Mouse (Mus musculus) embryo, embryonic 11 days (tissue): ENCODE results near the gene Itpr1.

Experiments used
- DNase-seq: peaks from one replicate; pipeline ENCODE4 v3.0.0-alpha.2; 2015

Itpr1 gene

DNA sequence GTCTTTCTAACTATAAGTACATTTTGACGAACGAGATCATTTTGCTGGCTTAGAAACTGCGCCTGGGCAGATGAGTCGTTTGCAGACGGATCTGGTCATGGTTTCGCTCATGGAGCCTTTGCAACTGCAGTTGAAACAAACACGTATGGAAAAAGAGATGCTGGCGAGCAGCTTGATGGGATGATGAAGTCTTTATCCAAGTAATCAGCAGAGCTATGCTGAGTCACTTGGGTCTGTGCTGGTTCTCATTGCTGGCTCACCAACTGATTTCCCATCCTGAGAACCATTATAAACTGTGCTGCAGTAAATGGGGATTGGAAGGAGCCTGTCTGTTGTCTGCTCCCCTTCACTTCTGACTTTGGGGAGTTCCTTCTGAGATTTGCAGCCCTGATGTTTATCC is 31.7 kb downstream of the Itpr1 start:
- no peak for DNase-seq

DNA sequence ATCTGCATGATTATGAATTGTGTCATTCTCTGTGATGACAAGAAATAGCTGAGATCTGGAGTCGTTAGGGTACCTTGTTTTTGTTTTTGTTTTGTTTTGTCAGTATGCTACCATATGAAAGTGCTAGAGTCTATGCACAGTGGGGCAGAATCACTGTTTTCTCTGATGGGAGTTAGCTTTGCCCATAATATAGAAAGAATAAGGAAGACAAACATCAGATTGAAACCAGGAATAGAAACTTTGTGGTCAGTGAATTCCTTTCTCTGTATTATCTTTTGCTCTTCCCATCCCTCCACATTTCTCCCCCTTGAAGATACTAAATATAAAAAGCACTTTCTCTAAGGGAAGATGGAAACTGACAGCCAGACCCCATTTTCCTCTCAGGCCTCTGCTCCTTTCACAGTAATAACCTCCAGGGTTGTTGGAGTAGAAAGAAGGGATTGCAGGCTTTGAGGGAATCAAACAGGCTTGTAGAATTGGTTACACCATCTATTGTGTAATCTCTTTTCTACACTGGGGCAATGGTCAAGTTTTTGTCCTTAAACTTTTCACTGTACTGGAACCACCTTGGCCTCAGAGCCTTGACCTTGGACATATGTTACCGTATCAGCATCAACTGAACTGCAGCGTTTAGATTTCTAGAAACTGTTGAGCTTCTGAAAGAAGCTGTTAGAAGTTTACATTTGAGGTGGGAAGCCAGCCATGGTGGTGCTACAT is 33.6 kb downstream of the Itpr1 start:
- DNase-seq = no peak

DNA sequence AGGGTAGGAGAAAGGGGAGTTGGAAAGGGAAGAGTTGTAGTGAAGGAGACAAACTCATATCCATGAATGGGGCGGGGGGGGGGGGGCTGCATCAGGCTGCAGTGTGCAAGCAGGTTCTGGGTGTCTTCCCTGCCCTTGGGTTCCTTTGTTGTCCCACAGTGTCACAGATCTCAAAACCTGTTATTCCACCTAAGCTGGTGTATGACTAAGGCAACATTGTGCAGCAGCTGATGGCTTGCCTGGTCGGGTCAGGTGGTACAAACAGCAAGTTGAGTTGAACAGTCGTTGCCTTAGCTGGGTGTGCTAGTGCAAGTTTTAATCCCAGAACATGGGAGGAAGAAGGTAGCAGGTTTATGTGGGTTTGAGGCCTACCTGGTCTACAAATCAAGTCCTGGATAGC is 34.3 kb downstream of the Itpr1 start:
- DNase-seq = no peak

DNA sequence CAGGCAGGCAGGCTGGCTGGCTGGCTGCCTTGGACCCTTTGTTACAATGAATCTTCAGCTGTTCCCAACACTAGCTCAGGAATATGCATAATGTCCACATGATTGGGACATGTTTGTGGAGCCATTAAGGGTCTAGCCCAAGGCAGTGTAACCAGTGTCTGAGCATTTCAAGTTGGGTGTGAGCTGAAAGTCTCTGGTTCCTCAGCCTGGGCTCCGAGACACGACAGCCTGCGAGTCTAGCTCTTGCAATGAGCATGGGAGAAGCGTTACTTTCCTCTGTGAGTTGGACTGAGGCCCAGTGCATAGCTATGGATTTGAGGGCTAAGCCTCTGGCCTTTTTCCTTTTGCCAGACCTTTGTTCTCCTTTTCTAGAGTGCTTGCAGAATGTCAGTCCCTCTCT is 35.6 kb downstream of the Itpr1 start:
- DNase-seq = no peak

DNA sequence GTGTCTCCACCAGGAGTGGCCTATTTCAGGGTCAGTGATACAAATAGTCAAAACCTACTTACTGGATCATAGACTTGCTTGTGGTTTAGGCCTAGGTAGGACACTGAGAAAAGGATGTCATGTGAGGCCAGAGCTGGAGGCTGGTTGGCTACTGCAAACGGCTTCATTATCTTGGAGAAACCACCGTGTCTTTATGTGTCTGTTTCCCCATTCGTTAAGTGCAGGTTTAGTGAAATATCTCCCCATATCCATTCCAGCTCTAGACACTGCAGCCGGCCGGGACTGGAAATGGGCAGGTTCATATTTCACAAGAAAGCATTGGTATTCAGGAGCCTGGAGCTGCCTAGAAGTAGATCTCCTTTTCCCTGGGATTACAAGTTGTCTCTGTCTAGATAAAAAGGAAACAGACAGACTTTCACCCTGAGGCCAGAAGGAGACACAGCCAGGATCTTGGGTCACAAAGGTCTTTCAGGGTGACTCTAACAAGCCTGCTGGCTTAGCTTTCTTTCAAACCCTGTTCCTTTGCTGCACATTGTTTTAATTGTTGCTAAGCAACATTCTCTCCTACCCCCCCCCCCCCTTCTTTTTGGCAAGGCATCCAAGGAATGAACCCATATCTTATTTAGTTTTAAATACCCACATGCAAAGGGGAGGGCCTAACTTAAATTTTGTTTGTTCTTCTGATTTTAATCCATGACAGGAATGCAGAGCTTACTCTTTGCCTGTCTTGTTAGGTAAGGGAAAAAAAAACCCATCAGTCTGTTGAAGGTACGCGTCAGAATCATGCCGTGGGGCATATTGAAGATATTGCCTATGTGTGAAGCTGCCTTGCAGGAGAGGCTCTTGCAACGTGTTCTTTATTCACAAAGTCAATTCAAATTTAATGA is 36.4 kb downstream of the Itpr1 start:
- peak; percentile 65 for DNase-seq

DNA sequence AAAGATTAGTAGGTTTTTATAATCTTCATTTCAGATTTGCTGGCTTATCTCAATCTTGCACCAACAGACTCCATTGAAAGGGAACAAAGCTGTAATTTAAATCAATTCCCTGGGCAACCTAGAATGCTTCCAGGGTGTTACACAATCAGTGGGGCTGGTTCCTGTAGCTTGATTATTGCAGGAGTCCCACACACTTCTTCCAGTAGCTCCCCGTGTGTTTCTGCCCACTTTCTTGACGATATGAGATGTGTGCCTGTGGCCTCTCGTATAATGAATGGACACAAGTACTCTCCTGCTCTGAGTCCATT is 37.0 kb downstream of the Itpr1 start:
- DNase-seq = no peak

DNA sequence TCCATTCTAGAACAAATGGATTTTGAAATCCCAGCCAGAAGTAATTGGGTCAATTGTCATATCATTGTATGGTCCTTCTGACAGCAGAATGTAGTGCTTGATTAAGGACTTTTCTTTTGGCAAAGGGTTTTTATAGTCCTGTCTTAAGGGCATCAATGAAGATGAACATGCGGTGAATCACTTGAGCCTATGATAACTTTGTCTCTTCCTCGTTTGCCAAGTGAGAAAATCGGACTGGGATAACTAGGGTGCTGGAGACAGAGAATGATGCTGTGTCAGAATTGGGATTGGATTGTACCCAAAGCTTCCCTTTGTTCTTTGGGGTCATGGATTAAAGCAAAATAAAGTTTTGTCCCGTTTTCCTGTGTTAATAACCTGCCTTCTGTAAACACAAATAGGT is 37.5 kb downstream of the Itpr1 start:
- no peak for DNase-seq

DNA sequence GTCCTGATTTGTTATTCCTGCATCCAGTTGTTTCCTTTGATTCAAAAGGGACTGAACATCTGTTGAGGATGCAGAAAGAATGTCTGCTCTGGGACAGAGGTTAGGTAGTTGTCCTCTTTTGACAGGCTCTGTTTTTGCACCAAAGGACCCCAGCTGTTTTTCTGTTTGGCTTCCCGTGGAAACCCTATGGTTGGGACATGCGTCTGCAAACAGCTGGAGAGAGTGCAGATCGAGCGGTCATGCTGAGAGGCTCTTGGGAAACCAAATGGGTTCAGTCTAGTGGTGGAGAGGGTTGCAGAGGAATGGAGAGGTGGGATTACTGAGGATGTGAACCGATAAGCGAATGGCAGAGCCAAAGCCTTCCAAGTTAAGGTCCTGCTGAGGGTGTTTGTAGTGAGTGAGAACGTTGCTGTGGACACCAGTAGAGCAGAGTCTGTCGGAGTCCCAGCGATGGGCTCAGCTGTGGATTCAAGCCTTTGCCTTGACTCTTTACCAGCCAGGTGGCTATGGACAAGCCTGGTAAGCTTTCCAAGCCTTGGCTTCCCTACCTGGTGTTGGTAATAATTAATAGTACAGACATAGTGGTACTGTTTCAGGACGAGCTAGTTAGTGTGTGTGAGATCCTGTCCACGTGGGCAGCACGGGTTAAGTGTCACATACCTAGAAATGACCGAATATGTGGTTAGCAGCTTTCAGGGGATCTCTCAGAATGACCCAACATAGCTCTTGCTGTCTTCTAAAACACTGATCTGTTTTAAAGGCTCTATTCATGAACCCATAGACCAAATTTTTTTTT is 39.9 kb downstream of the Itpr1 start:
- DNase-seq = no peak

DNA sequence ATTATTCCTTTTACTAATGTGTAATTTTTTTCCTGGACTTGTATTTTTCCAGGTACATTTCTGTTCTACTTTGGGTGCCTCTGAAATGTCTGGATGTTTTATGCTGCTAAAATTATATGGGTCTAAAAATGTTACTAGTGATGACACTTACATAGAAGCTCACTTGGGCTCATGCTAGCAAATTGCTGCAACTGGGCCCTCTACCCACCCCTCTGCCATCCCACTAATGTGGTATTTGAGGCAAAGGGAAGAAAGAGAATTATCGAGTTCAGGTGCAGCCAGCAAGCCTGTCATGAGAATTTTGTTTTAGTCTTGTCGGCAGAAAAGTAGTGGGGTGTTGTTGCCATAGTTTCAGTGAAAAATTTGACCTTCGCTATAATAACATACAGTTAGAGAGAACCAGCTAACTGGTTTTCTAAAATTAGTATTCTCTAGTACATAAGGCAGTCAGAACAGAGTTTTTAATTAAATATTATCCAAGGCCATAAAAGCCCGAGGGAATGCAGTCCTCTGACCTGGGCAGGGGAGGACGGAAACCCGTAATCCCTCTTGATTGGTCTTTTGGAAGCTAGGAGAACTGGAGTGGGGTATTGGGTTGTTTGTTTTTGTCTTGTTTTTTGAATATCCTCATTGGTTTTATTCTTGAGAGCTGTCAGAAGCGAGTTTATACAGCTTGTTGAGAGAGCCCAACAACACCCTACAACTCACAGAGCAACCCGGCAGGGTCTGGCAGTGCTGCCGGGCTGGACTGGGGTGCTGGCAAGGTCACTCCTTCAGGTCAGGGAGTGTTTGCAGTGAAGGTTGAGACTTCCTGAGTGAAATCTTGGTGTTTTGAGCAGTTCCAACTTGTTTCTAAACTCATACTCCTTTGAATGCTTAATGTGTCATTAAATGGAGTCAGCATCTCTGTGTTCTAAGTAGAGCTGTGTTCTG is 41.5 kb downstream of the Itpr1 start:
- DNase-seq = no peak

DNA sequence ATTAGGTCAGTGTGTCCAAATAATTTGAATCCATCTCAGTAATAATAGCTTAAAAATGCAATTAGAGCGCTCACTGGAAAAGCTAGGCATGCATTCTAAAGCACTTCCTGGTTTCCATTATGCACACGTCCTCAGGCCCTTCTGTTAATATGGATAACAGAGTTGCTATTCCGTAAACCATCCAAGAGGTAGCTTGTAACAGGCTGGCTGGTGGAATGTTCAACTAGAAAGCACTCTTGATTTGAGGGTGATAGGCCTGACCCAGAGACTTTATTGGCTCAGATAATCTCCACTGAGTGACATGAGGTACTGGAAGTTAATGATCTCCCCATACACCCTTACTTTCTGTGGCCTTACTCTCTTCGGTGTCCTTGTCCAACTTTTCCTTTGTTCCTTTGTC is 43.0 kb downstream of the Itpr1 start:
- DNase-seq = no peak

DNA sequence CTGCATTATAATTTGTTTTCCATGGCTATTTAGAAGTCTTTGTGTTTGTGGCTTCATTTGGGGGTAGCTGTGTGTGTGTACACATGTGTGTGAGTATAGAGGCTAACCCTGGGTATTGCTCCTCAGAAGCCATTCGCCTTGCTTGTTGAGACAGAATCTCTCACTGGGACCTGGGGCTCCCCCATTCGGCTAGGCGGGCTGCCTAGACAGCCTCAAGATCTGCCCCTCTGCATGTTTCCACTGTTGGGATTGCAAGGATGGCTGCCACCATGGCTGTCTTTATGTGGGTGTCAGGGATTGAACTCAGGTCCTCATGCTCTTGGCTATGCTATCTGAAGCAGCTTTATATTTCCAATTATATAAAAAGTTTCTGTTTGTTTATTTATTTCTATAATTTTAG is 44.3 kb downstream of the Itpr1 start:
- DNase-seq = no peak

DNA sequence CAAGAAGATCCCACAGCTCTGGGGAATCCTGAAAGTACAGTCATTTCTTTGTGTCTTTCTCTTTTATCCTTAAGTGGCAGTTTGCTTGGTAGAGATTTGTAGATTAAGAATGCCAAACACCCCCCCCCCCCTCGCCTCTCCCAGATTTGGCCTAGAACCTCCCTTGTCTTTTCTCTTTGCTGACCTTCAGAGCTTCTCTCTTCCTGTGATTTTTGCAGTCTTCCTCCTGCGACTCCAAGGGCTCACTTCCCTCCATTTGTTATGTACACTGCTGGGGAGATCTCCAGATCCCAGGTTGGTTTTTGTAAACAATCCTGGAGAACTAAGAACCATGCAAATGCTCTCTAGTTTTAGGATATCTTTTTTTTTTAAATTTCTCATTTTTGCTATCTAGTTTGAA is 45.7 kb downstream of the Itpr1 start:
- DNase-seq = no peak

DNA sequence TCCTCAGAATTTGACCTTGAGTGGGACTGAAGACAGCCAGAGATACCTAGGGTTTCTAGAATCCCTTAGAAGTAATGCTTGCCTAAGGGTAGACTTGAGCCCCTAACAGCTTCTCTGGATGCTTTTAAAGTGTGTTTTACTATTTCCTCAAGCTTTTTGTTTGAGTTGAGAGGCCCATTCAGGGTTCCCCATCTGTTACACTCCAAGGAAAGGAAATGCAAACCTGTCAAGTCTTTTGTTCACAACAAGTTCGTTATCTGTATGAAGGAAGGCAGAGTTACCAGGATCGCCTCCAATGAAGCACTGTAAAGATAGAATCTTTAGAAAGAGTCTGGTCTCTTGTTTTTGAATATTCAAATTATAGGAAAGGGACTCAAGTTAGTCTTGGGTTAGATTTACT is 46.8 kb downstream of the Itpr1 start:
- no peak for DNase-seq

DNA sequence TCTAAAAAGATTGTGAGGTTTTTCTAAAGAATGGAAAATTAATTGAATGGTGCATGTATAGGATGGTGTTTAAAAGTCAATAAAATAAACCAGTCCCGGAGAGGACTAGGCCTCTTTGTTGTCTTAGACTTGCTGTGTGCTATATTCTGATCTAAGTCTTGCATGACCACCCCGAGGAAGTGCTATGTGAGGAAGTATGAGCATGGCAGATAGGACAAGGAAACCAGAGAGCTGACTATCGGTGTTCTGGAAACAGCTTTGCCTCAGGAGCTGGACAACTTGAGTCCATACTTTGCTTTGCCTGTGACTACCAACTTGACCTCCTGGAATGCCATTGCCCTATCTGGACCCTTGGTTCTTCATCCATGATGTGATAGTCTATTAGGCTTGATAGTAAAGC is 48.6 kb downstream of the Itpr1 start:
- no peak for DNase-seq

DNA sequence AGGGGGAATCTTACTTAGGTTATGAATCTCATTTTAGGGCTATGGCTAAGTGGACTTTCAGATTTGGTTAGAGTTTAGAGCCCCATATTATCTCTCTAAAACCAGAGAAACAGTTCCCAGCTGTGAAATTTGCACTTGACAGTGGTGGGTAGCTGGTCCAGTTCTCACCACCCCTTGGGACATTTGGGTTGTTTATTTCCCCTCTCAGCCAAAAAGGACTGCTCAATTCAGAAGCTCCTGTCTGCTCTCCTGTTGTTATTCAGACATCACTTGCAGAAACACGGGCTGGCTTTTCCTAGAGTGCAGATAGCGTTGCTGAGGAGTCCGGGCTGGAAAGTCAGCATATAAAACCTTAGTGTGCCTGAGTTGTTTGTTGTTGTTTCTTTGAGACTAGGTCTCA is 51.3 kb downstream of the Itpr1 start:
- DNase-seq = no peak

DNA sequence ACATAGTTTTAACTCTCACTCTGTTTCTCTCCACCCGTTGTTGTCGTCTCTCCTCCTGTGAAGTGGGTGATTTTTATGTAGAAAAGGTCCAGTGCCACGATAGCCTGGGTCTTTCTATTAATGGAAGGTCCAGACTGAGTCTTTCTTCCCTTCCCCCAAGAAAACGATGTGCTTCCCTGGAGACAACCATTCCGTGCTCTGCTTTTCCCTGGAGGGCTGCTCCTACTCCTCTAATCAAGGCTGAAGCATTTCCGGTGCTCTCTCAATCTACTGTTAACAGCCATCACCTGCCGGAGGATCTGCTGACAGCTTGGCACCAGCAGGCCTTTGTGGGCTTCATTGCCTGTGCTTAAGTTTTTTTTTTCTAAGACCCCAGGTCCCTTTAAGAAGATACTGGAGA is 60.6 kb downstream of the Itpr1 start:
- no peak for DNase-seq

DNA sequence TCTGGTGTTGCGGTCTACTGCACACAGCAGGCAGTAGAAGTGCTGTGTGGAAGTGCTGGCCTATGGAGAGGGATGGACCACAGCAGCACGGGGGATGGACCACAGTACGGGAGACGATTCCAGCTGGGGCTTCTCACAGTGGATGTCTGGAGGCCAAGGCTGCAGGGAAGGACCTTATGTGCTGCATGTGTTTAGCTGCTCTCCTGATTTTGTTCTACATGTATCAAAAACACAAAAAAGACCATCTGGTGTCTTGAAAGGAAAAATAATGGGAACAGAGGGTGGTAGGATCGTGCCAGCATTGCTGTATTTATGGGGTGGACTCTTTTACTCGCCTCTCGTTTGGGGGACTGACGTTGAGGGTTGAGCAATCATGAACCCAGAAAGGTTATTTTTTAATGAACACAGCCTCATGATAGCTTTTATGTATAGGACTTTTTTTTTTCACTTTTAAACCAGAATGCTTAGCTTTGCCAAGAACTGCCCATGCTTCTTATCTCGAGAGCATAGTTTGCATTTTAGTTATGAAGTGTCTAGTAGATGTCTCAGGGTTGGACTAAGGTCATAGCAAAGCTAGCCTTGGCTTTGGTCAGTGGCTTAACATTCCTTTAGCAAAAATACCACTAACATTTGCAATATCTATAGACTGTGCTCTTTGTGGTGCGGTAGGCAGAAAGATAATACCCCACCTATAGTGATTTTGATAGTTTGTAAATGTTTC is 61.6 kb downstream of the Itpr1 start:
- no peak for DNase-seq

DNA sequence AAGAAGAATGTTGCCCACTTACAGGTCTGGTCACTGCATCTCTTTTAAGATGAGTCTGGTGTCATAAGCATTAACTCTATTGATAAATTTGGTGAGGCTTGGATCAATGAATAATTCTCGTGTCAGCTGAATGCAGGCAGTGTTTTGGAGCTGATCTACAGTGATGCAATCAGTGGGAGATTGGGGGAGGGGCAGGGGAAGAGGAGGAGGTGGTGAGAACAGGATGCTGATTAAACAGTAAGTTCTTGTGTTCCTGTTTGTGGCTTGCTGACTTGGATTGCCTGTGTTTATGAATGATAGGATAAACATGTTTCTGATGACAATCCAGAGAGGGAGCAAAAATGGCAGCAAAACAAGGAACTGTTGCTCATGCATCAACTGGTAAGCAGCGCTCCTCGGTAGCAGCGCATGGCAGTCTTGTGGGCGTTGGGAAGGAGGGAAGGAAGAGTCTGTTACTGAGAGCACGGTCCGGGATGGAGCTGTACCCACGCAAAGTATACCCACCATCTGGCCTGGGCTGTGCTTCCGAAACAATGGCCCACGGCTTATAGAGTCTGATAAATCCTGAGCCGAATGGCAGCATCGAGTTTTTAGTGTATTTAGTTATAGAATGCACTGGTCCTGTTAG is 64.1 kb downstream of the Itpr1 start:
- no peak for DNase-seq

DNA sequence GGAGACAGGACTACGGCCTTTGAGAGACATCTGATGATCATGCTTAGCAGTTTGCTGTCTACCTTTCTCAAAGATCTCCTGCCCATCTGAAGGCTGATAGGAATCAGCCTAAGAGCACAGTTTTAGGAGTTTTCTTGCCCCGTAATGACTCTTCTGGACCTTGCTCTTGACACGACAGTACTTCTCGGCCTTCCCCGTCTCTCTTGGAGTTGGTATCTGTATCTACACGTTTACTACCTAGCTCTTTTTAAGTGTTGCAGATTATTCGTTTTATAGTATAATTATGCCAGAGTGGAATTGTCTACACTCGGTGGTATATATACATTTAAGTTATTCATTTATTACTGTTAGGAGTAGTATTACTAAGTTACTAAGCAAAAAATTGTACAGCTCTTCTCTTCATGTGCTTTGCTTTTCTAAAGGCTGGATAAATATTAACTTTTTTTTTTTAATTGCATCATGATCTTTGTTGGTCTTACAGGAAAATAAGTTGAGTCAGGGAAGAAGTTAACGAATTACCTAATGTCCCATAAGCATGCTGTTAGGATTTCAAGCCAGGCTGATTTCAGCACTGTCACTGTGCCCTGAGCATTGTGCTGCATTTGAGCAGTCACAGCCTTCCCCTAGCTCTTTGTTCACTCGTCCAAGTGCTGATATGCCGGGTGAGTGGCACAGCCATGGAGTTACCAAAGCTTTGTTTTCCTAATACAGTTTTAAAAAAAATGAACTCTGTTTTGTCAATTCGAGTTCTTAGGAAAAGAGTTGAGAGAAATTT is 64.9 kb downstream of the Itpr1 start:
- DNase-seq = no peak

DNA sequence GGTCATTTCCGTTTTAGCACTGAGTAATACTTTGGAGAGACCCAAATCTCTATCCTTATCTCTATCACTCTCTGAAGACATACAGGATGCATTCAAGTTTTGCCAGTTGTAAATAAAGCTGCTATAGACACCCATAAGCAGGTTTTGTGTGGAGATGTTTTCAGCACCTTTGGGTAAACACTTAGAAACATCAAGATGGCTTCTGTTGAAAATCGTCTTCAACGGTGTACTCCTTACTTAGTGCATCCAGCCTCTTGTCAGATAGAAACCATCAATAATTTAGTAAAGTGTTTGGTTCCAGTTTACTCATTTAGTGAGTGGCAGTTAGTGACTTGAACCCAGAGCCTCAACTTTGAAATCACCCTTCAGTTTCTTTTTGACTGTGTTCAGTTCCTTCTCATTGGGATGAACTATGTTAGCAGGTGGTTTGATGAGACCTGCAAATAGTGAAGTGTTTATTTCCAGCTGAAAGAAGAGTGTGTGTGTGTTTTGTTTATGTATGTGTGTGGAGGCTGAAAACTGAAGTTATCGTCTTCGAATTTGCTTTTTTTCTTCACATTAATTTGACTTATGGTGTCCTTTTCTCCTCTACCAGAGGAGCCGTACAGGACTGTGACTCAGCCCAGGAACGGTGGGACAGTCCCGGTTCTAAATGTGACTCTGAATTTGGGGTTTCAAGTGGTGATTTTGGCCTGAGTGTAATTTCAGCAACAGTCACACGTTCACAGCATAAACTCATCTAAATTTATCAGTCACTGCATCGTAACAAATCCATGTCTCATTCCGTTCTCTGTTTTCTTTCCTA is 66.1 kb downstream of the Itpr1 start:
- DNase-seq = no peak
